Mouse (Mus musculus): ENCODE results near the gene 2310033P09Rik. TPM values are rescaled to one million over a fixed set of nuclear protein-coding genes. Genes with fewer than 3 reads are reported as not detected.

Gene 2310033P09Rik
- polyA plus RNA-seq, 1 experiment from 2014 or later, result 27.3 TPM

DNA sequence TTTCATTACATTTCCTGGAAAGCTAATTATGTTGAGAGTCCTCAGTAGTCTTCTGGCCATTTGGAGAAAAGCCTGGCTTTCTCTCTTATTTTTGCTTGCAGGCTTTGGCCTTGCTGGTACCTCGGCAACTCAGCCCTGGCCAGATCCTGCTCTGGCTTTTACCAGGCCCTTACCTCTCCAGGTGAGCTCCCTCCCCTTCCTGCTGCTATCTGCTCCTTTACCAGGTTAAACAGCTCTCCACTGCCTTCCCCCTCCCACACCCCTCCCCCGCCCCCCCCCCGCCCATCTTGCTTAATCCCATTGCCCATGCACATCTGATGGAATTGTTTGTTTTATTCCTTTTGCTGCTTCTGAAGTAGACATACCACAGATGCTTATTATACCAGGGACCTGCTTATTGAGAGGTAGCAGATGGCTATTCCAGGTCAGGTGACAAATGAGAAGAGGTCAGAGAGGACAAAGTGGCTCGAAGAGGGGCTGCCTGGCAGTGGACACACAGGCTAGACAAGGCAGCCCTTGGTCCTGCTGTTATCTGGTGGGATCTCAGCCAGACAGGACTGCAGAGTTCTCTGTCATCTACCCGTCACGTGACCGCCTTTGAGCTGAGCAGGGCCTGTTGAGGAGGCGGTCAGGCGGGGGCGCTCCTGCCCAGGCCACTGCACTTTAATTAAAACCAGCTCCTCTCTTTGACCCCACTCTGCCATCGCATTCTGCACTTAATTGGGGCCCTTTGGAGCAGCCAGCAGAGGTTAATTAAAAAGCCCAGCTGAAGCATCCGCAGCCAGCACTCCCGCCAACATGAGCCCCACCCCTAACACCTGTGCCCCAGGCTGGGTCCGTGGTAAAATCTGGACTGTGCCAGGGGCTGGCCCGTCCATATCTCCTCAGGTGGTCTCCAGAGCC is 30.7 kb downstream of the 2310033P09Rik start:
- Histone ChIP-seq H3K9me3 (ENCODE audit: control insufficient read depth, low read length) (no peaks in the 10 kb centered on the region), H3K4me2 (ENCODE audit: low read length) (no peak overlapping the region), H3K9ac (replicated peaks; ENCODE audit: low read depth, low read length) (no peak overlapping the region), H3K4me3 (replicated peaks; ENCODE audit: low read length) (no peak overlapping the region), H3K27ac (ENCODE audit: low read length) (no peak overlapping the region), H3K4me1 (replicated peaks; ENCODE audit: control insufficient read depth, insufficient read depth, low read length) (peaks cover 8% of the 10 kb centered on the region), H3K36me3 (ENCODE audit: control insufficient read depth, insufficient read depth) (no peaks in the 10 kb centered on the region), H3K27me3 (replicated peaks; ENCODE audit: control insufficient read depth, insufficient read depth, low read length) (no peaks in the 10 kb centered on the region)
- 5% methylated on average over 14 of the region's 15 CpGs for WGBS
- peak; percentile 57; the same call in 1 of the 2 replicates for ATAC-seq

DNA sequence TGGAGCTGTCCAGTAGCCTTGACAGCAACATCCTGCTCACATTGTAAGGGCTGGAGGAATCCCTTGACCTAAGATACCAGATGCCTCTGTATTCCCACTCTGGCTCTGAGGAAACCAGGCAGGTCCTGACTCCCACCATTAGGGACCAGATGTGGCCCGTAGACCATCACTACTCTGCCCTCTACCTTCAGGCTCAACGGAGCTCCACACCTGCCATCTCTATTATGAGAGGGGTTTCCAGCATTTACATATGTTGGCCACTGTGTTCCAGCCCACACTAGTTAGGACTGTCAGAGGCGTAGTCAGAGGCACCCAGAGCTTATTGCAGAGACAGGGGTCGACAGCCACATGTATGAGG is 31.3 kb downstream of the 2310033P09Rik start:
- no peak; the same call in 1 of the 2 replicates for ATAC-seq
- Histone ChIP-seq H3K4me1 (replicated peaks; ENCODE audit: control insufficient read depth, insufficient read depth, low read length) (peaks cover 8% of the 10 kb centered on the region), H3K4me3 (replicated peaks; ENCODE audit: low read length) (no peak overlapping the region), H3K27me3 (replicated peaks; ENCODE audit: control insufficient read depth, insufficient read depth, low read length) (no peaks in the 10 kb centered on the region), H3K27ac (ENCODE audit: low read length) (no peak overlapping the region), H3K4me2 (ENCODE audit: low read length) (no peak overlapping the region), H3K9ac (replicated peaks; ENCODE audit: low read depth, low read length) (no peak overlapping the region), H3K36me3 (ENCODE audit: control insufficient read depth, insufficient read depth) (no peaks in the 10 kb centered on the region), H3K9me3 (ENCODE audit: control insufficient read depth, low read length) (no peaks in the 10 kb centered on the region)
- 52% methylated on average over 4 of the region's 4 CpGs for WGBS

DNA sequence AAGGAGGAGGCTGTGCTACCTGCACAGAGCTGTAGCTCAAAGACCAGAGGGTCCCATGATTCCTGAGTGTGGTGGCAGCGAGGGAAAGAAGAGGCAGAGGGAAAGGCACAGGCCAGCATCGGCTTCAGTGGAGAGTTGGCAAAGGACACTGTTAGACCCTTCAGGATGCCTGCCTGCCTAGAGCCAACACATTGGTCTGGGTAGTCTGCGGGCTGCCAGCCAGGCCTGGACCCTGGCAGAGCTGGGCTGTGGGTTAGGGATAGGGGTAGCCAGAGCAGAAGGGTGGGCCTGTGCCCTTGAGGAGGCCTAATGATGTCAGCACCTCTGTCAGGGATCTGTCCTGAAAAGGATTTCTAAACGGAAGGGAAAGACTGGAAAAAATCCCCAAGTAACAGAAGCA is 31.7 kb downstream of the 2310033P09Rik start:
- Histone ChIP-seq H3K4me3 (replicated peaks; ENCODE audit: low read length) (no peak overlapping the region), H3K4me2 (ENCODE audit: low read length) (no peak overlapping the region), H3K27ac (ENCODE audit: low read length) (no peak overlapping the region), H3K9ac (replicated peaks; ENCODE audit: low read depth, low read length) (no peak overlapping the region), H3K36me3 (ENCODE audit: control insufficient read depth, insufficient read depth) (no peaks in the 10 kb centered on the region), H3K27me3 (replicated peaks; ENCODE audit: control insufficient read depth, insufficient read depth, low read length) (no peaks in the 10 kb centered on the region), H3K4me1 (replicated peaks; ENCODE audit: control insufficient read depth, insufficient read depth, low read length) (peaks cover 8% of the 10 kb centered on the region), H3K9me3 (ENCODE audit: control insufficient read depth, low read length) (no peaks in the 10 kb centered on the region)
- no peak for ATAC-seq
- 57% methylated on average over 4 of the region's 4 CpGs for WGBS

DNA sequence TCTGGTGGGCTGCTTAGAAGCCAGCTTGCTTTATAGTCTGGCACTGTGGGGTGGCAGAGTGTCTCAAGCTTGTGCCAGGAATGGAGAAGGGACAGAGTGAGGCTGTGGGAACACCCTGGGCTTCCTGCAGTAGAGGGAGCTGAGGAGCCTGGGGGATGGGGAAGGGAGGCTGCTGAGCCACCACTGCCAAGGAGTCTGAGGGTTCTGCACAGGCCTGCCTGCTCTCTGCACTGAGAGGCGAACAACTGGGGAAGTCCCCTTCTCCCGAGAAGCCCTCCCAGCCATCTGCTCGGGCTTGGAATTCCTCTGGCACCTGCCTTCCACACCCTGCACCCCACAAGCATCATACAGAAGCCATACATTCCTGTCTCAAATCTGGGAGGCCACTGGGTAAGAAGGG is 33.7 kb downstream of the 2310033P09Rik start:
- no peaks in the 10 kb centered on the region for H3K36me3 ChIP-seq (ENCODE audit: control insufficient read depth, insufficient read depth)
- H3K4me1 ChIP-seq (replicated peaks; ENCODE audit: control insufficient read depth, insufficient read depth, low read length), result peaks cover 8% of the 10 kb centered on the region
- no peak overlapping the region for H3K27ac ChIP-seq (ENCODE audit: low read length)
- no peaks in the 10 kb centered on the region for H3K9me3 ChIP-seq (ENCODE audit: control insufficient read depth, low read length)
- WGBS, result 32% methylated on average over 3 of the region's 3 CpGs
- H3K9ac ChIP-seq (replicated peaks; ENCODE audit: low read depth, low read length), result no peak overlapping the region
- no peak overlapping the region for H3K4me2 ChIP-seq (ENCODE audit: low read length)
- H3K27me3 ChIP-seq (replicated peaks; ENCODE audit: control insufficient read depth, insufficient read depth, low read length), result no peaks in the 10 kb centered on the region
- no peak overlapping the region for H3K4me3 ChIP-seq (replicated peaks; ENCODE audit: low read length)
- ATAC-seq, result peak; percentile 31; the same call in 1 of the 2 replicates

DNA sequence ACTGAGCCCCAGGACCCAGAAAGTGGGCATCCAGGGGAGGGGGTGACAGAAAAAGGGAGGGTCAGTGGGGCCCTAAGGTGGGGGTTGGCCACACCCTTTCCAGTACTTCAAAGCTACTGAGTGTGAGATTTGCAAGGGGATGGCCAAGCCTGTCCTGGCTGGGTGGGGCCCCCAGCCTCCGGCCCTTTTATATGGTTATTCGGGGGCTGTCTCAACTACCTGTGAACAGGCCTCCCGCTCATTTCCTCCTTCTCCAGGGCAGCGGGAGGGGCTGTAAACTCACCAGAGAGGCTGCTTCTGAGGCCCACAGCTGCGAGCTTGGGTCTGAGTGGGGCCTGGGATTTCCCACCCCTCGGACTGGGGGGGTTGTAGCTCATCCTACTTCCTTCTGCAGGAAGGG is 35.7 kb downstream of the 2310033P09Rik start:
- H3K27ac ChIP-seq (ENCODE audit: low read length), result no peak overlapping the region
- no peak overlapping the region for H3K4me3 ChIP-seq (replicated peaks; ENCODE audit: low read length)
- H3K4me1 ChIP-seq (replicated peaks; ENCODE audit: control insufficient read depth, insufficient read depth, low read length), result peaks cover 3% of the 10 kb centered on the region
- WGBS, result 53% methylated on average over 6 of the region's 6 CpGs
- H3K9me3 ChIP-seq (ENCODE audit: control insufficient read depth, low read length), result no peaks in the 10 kb centered on the region
- ATAC-seq, result no peak
- H3K4me2 ChIP-seq (ENCODE audit: low read length), result no peak overlapping the region
- H3K36me3 ChIP-seq (ENCODE audit: control insufficient read depth, insufficient read depth), result no peaks in the 10 kb centered on the region
- H3K9ac ChIP-seq (replicated peaks; ENCODE audit: low read depth, low read length), result no peak overlapping the region
- H3K27me3 ChIP-seq (replicated peaks; ENCODE audit: control insufficient read depth, insufficient read depth, low read length), result no peaks in the 10 kb centered on the region

DNA sequence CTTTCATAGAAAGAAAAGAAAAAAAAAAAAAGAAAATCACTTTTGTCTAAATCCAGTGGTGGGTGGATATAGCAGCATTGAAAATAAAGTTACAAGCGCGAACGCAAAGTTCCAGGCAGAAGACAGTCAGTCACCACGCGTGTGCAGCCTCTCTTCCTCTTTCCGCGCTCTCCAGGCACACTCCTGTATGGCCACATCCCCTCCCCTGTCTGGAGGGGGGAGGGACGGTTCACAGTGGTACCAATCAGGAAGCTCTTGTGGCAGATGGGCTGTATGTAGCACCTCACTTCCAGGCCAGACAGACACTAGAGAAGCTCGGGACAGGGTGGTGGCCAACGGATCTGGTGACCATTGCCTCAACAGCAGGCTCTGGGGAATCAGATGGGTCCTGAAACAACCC is 40.0 kb downstream of the 2310033P09Rik start:
- WGBS, result 76% methylated on average over 10 of the region's 10 CpGs
- H3K36me3 ChIP-seq (ENCODE audit: control insufficient read depth, insufficient read depth), result no peaks in the 10 kb centered on the region
- no peak overlapping the region for H3K4me3 ChIP-seq (replicated peaks; ENCODE audit: low read length)
- no peaks in the 10 kb centered on the region for H3K9me3 ChIP-seq (ENCODE audit: control insufficient read depth, low read length)
- H3K4me1 ChIP-seq (replicated peaks; ENCODE audit: control insufficient read depth, insufficient read depth, low read length), result no peaks in the 10 kb centered on the region
- no peak overlapping the region for H3K4me2 ChIP-seq (ENCODE audit: low read length)
- H3K27me3 ChIP-seq (replicated peaks; ENCODE audit: control insufficient read depth, insufficient read depth, low read length), result no peaks in the 10 kb centered on the region
- no peak overlapping the region for H3K9ac ChIP-seq (replicated peaks; ENCODE audit: low read depth, low read length)
- ATAC-seq, result no peak
- H3K27ac ChIP-seq (ENCODE audit: low read length), result no peak overlapping the region

DNA sequence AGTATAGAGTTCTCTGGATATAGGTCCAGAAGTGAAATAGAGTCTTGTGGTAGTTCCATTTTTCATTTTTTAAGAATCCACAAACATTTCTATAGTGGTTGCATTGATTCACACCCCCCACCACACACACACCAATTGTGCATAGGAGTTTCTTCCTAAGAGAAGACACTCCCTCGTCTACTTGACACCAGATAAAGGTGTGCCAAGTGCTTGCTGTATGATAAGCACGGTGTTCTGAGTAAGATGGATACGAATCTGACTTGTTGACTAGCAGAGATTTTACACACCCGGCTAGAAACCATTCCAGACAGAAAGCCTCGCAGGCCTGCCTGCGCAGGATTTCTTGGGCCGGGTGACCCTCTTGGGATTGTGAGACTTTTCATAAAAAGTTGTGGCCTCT is 51.5 kb downstream of the 2310033P09Rik start:
- ATAC-seq, result no peak
- no peaks in the 10 kb centered on the region for H3K27me3 ChIP-seq (replicated peaks; ENCODE audit: control insufficient read depth, insufficient read depth, low read length)
- no peak overlapping the region for H3K9ac ChIP-seq (replicated peaks; ENCODE audit: low read depth, low read length)
- H3K4me2 ChIP-seq (ENCODE audit: low read length), result no peak overlapping the region
- no peak overlapping the region for H3K27ac ChIP-seq (ENCODE audit: low read length)
- H3K4me3 ChIP-seq (replicated peaks; ENCODE audit: low read length), result no peak overlapping the region
- H3K9me3 ChIP-seq (ENCODE audit: control insufficient read depth, low read length), result no peaks in the 10 kb centered on the region
- 87% methylated on average over 7 of the region's 7 CpGs for WGBS
- H3K36me3 ChIP-seq (ENCODE audit: control insufficient read depth, insufficient read depth), result no peaks in the 10 kb centered on the region
- H3K4me1 ChIP-seq (replicated peaks; ENCODE audit: control insufficient read depth, insufficient read depth, low read length), result peaks cover 10% of the 10 kb centered on the region

Other genes starting within 250 kb of the 2310033P09Rik start
- gene Trim11, start 230.2 kb upstream of the 2310033P09Rik start, polyA plus RNA-seq (2015; fragmentation: Nextera tagmentation; extraction: Ambion mirVana), result 24.7 and 26.4 TPM in 2 replicates
- 0.11 and 0.25 TPM in 2 replicates for gene Obscn, start 71.9 kb upstream of the 2310033P09Rik start, polyA plus RNA-seq (2015; fragmentation: Nextera tagmentation; extraction: Ambion mirVana)
- 7.9 and 8.0 TPM in 2 replicates for gene Iba57, start 44.6 kb upstream of the 2310033P09Rik start, polyA plus RNA-seq (2015; fragmentation: Nextera tagmentation; extraction: Ambion mirVana)
- gene Gjc2, start 25.1 kb upstream of the 2310033P09Rik start, polyA plus RNA-seq (2015; fragmentation: Nextera tagmentation; extraction: Ambion mirVana), result 0.11 and 0.30 TPM in 2 replicates
- 181 and 201 TPM in 2 replicates for gene Guk1, start 16.1 kb upstream of the 2310033P09Rik start, polyA plus RNA-seq (2015; fragmentation: Nextera tagmentation; extraction: Ambion mirVana)
- gene Mrpl55, start 5.8 kb upstream of the 2310033P09Rik start, polyA plus RNA-seq (2015; fragmentation: Nextera tagmentation; extraction: Ambion mirVana), result 87.6 and 95.9 TPM in 2 replicates
- gene Arf1, start 19.9 kb downstream of the 2310033P09Rik start, polyA plus RNA-seq (2015; fragmentation: Nextera tagmentation; extraction: Ambion mirVana), result 645 and 666 TPM in 2 replicates
- 0.35 and 0.73 TPM in 2 replicates for gene Wnt3a, start 82.4 kb downstream of the 2310033P09Rik start, polyA plus RNA-seq (2015; fragmentation: Nextera tagmentation; extraction: Ambion mirVana)
- 1.5 and 1.6 TPM in 2 replicates for gene Wnt9a, start 98.6 kb downstream of the 2310033P09Rik start, polyA plus RNA-seq (2015; fragmentation: Nextera tagmentation; extraction: Ambion mirVana)
- gene Prss38, start 167.3 kb downstream of the 2310033P09Rik start, polyA plus RNA-seq (2015; fragmentation: Nextera tagmentation; extraction: Ambion mirVana), result not detected in 2 replicates
- gene Jmjd4, start 241.7 kb downstream of the 2310033P09Rik start, polyA plus RNA-seq (2015; fragmentation: Nextera tagmentation; extraction: Ambion mirVana), result 11.8 and 14.1 TPM in 2 replicates
- gene Snap47, start 242.9 kb downstream of the 2310033P09Rik start, polyA plus RNA-seq (2015; fragmentation: Nextera tagmentation; extraction: Ambion mirVana), result 418 and 445 TPM in 2 replicates

Measured in forebrain, embryonic 16.5 days (tissue).